Mouse (Mus musculus) bone marrow macrophage, adult 2 months (primary cell): Measurements from ENCODE around the gene Tubgcp6.

Source experiments
- CTCF ChIP-seq: IDR thresholded peaks from 2 replicates; pipeline ENCODE4 v1.5.1; 2012; ENCODE audit warnings: low read depth, mild to moderate bottlenecking, low read length, moderate library complexity
- POLR2A ChIP-seq: IDR thresholded peaks from 2 replicates; pipeline ENCODE4 v1.6.1; 2012; ENCODE audit warnings: mild to moderate bottlenecking, low read depth, low read length, borderline replicate concordance

GRCm38 (mm10) chr15:89147024-89147423, 24.1 kb upstream of the Tubgcp6 start:
- TF ChIP-seq CTCF (no peak), POLR2A (no peak)
